Mouse (Mus musculus): ENCODE measurements around the gene Klc4. TPM values are rescaled to one million over a fixed set of nuclear protein-coding genes. Genes with fewer than 3 reads are reported as not detected.
A peak's percentile ranks its signal among the peaks of the same experiment; 100 is the strongest.

Gene Klc4
- polyA plus RNA-seq, 1 experiment from 2014 or later: 54.1 TPM

- peak within 1 kb of the TSS; percentile 98 for H3K4me3 ChIP-seq (replicated peaks)
- peak within 1 kb of the TSS; percentile 98 for H3K9ac ChIP-seq (replicated peaks)
- H3K27ac ChIP-seq: peak within 1 kb of the TSS; percentile 91
- ATAC-seq: peak; percentile 86
- 1% methylated on average over 78 of the region's 90 CpGs for WGBS
- H3K36me3 ChIP-seq: peaks cover 37% of the 10 kb centered on the region
- no peaks in the 10 kb centered on the region for H3K27me3 ChIP-seq
- H3K4me2 ChIP-seq (replicated peaks): peak within 1 kb of the TSS; percentile 82
- peaks cover 52% of the 10 kb centered on the region for H3K4me1 ChIP-seq (replicated peaks)
- no peaks in the 10 kb centered on the region for H3K9me3 ChIP-seq
These were observed 16.8 kb downstream of the Klc4 start, which contains the start of gene Ptk7 for GRCm38 (mm10) chr17:46628791-46629684. TSS of gene Ptk7 (minus strand) at chr17:46629504.

- Histone ChIP-seq H3K4me2 (replicated peaks) (peak overlapping the region; percentile 82), H3K27me3 (no peaks in the 10 kb centered on the region), H3K9me3 (no peaks in the 10 kb centered on the region), H3K4me3 (replicated peaks) (peak overlapping the region; percentile 98), H3K4me1 (replicated peaks) (peaks cover 58% of the 10 kb centered on the region), H3K36me3 (peaks cover 31% of the 10 kb centered on the region), H3K9ac (replicated peaks) (peak overlapping the region; percentile 98), H3K27ac (peak overlapping the region; percentile 91)
- peak; percentile 12 for ATAC-seq
- under 1% methylated on average over 13 of the region's 13 CpGs for WGBS
These were observed 17.4 kb downstream of the Klc4 start for GRCm38 (mm10) chr17:46628471-46628790.

- peaks cover 66% of the 10 kb centered on the region for H3K4me1 ChIP-seq (replicated peaks)
- no peak for ATAC-seq
These were observed 18.4 kb downstream of the Klc4 start for GRCm38 (mm10) chr17:46627409-46627808.

GRCm38 (mm10) chr17:46624598-46624997 lies 21.2 kb downstream of the Klc4 start:
- Histone ChIP-seq H3K27me3 (no peaks in the 10 kb centered on the region), H3K9me3 (no peaks in the 10 kb centered on the region), H3K4me1 (replicated peaks) (peaks cover 72% of the 10 kb centered on the region), H3K4me3 (replicated peaks) (no peak overlapping the region), H3K36me3 (no peaks in the 10 kb centered on the region), H3K27ac (0 out of 2 replicates have a peak overlapping the region, but pooled peaks have one; percentile 20), H3K9ac (replicated peaks) (peak overlapping the region; percentile 34; the same call in 1 of the 2 replicates), H3K4me2 (replicated peaks) (peak overlapping the region; percentile 4; the same call in 1 of the 2 replicates)
- 81% methylated on average over 12 of the region's 12 CpGs for WGBS
- ATAC-seq: no peak

More at GRCm38 (mm10) chr17:46627409-46627808, 18.4 kb downstream of the Klc4 start:
- H3K9ac ChIP-seq (replicated peaks): peak overlapping the region; percentile 98
- H3K27ac ChIP-seq: no peak overlapping the region
- H3K36me3 ChIP-seq: peaks cover 21% of the 10 kb centered on the region
- H3K4me3 ChIP-seq (replicated peaks): peak overlapping the region; percentile 98
- WGBS: 69% methylated on average over 6 of the region's 6 CpGs
- no peaks in the 10 kb centered on the region for H3K9me3 ChIP-seq
- H3K27me3 ChIP-seq: no peaks in the 10 kb centered on the region
- peak overlapping the region; percentile 82 for H3K4me2 ChIP-seq (replicated peaks)

GRCm38 (mm10) chr17:46623819-46624557 lies 21.8 kb downstream of the Klc4 start:
- Histone ChIP-seq H3K27me3 (no peaks in the 10 kb centered on the region), H3K4me2 (replicated peaks) (peak overlapping the region; percentile 4; the same call in 1 of the 2 replicates), H3K4me3 (replicated peaks) (no peak overlapping the region), H3K27ac (0 out of 2 replicates have a peak overlapping the region, but pooled peaks have one; percentile 20), H3K9ac (replicated peaks) (peak overlapping the region; percentile 34; the same call in 1 of the 2 replicates), H3K36me3 (no peaks in the 10 kb centered on the region), H3K9me3 (no peaks in the 10 kb centered on the region), H3K4me1 (replicated peaks) (peaks cover 78% of the 10 kb centered on the region)
- no peak for ATAC-seq
- WGBS: 31% methylated on average over 10 of the region's 10 CpGs

- no peaks in the 10 kb centered on the region for H3K36me3 ChIP-seq
- peaks cover 82% of the 10 kb centered on the region for H3K4me1 ChIP-seq (replicated peaks)
- H3K27me3 ChIP-seq: no peaks in the 10 kb centered on the region
- H3K27ac ChIP-seq: no peak overlapping the region
- no peak overlapping the region for H3K4me2 ChIP-seq (replicated peaks)
- H3K9ac ChIP-seq (replicated peaks): no peak overlapping the region
- H3K4me3 ChIP-seq (replicated peaks): no peak overlapping the region
- H3K9me3 ChIP-seq: no peaks in the 10 kb centered on the region
- ATAC-seq: no peak
- 90% methylated on average over 11 of the region's 11 CpGs for WGBS
These were observed 23.6 kb downstream of the Klc4 start for GRCm38 (mm10) chr17:46622269-46622668.

GRCm38 (mm10) chr17:46621324-46621723 lies 24.5 kb downstream of the Klc4 start:
- H3K4me3 ChIP-seq (replicated peaks): no peak overlapping the region
- no peaks in the 10 kb centered on the region for H3K27me3 ChIP-seq
- H3K27ac ChIP-seq: peak overlapping the region; percentile 59
- WGBS: 78% methylated on average over 15 of the region's 15 CpGs
- no peaks in the 10 kb centered on the region for H3K9me3 ChIP-seq
- H3K9ac ChIP-seq (replicated peaks): no peak overlapping the region
- ATAC-seq: no peak
- no peaks in the 10 kb centered on the region for H3K36me3 ChIP-seq
- no peak overlapping the region for H3K4me2 ChIP-seq (replicated peaks)
- peaks cover 78% of the 10 kb centered on the region for H3K4me1 ChIP-seq (replicated peaks)

GRCm38 (mm10) chr17:46619683-46620357 lies 26.0 kb downstream of the Klc4 start:
- no peak overlapping the region for H3K4me3 ChIP-seq (replicated peaks)
- WGBS: 33% methylated on average over 16 of the region's 16 CpGs
- H3K9ac ChIP-seq (replicated peaks): peak overlapping the region; percentile 60
- H3K4me1 ChIP-seq (replicated peaks): peaks cover 74% of the 10 kb centered on the region
- H3K27ac ChIP-seq: peak overlapping the region; percentile 84
- peak overlapping the region; percentile 39 for H3K4me2 ChIP-seq (replicated peaks)
- ATAC-seq: no peak
- H3K36me3 ChIP-seq: no peaks in the 10 kb centered on the region
- no peaks in the 10 kb centered on the region for H3K27me3 ChIP-seq
- no peaks in the 10 kb centered on the region for H3K9me3 ChIP-seq

- peak; percentile 53 for ATAC-seq
- H3K27ac ChIP-seq: peak overlapping the region; percentile 84
- 4% methylated on average over 27 of the region's 27 CpGs for WGBS
- H3K36me3 ChIP-seq: no peaks in the 10 kb centered on the region
- peaks cover 69% of the 10 kb centered on the region for H3K4me1 ChIP-seq (replicated peaks)
- no peaks in the 10 kb centered on the region for H3K27me3 ChIP-seq
- H3K9ac ChIP-seq (replicated peaks): peak overlapping the region; percentile 60
- peak overlapping the region; percentile 39 for H3K4me2 ChIP-seq (replicated peaks)
- peak overlapping the region; percentile 2; the same call in 1 of the 2 replicates for H3K4me3 ChIP-seq (replicated peaks)
- no peaks in the 10 kb centered on the region for H3K9me3 ChIP-seq
These were observed 26.8 kb downstream of the Klc4 start for GRCm38 (mm10) chr17:46618769-46619682.

GRCm38 (mm10) chr17:46618394-46618768 lies 27.4 kb downstream of the Klc4 start:
- peak overlapping the region; percentile 60 for H3K9ac ChIP-seq (replicated peaks)
- H3K4me1 ChIP-seq (replicated peaks): peaks cover 69% of the 10 kb centered on the region
- WGBS: 6% methylated on average over 6 of the region's 6 CpGs

GRCm38 (mm10) chr17:46617799-46618198 lies 28.0 kb downstream of the Klc4 start:
- Histone ChIP-seq H3K4me3 (replicated peaks) (no peak overlapping the region), H3K36me3 (no peaks in the 10 kb centered on the region), H3K27ac (no peak overlapping the region), H3K4me2 (replicated peaks) (no peak overlapping the region), H3K4me1 (replicated peaks) (peaks cover 70% of the 10 kb centered on the region), H3K9me3 (no peaks in the 10 kb centered on the region), H3K9ac (replicated peaks) (no peak overlapping the region), H3K27me3 (no peaks in the 10 kb centered on the region)
- ATAC-seq: no peak
- 66% methylated on average over 12 of the region's 12 CpGs for WGBS

More at GRCm38 (mm10) chr17:46618394-46618768, 27.4 kb downstream of the Klc4 start:
- 0 out of 2 replicates have a peak overlapping the region, but pooled peaks have one; percentile 2 for H3K4me3 ChIP-seq (replicated peaks)
- peak overlapping the region; percentile 84 for H3K27ac ChIP-seq
- no peaks in the 10 kb centered on the region for H3K36me3 ChIP-seq
- peak overlapping the region; percentile 39 for H3K4me2 ChIP-seq (replicated peaks)
- no peaks in the 10 kb centered on the region for H3K27me3 ChIP-seq
- ATAC-seq: no peak
- no peaks in the 10 kb centered on the region for H3K9me3 ChIP-seq

Data from midbrain, embryonic 13.5 days (tissue).